Mouse (Mus musculus): Measurements from ENCODE around the gene Myrf.

Gene Myrf

DNA sequence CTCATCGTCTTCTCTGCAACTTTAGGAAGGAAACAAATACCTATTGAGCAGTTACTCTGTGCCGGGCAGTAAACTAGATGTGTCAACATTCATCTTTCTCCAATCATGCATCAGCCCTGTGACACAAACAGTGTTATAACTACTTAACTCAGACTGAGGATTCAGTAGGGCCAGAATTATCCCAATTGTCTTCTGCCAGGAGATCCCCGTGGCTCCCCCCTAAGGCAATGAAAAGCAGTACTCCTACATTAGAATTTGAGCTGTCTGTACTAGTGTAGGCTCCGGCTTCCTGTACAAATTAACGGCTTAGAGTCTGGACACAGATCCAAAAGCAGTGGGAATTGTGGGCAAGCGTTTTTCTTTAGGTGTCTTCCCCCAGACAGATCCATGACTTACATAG lies 35.5 kb downstream of the Myrf start:
- DNase-seq (ENCODE audit: low read depth) = no peak

DNA sequence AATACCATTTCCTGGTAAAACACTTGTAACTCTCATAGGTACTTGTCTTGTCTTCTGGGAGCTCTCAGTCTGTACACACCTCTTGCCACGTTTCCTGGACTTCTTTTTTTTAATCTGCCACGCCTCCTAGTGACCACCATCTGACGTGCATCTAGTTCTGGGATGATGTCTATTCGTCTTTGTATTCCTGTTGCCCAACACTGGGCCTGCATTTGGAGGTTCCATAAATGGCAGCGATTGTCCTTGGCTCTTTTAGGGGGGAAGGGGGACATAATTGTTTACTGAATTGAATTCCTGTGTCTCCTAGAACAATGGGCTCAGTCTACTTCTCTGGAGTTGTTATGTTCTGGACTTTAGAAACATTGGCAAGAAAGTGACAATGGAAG lies 35.9 kb downstream of the Myrf start:
- DNase-seq (ENCODE audit: low read depth) = peak; percentile 87

DNA sequence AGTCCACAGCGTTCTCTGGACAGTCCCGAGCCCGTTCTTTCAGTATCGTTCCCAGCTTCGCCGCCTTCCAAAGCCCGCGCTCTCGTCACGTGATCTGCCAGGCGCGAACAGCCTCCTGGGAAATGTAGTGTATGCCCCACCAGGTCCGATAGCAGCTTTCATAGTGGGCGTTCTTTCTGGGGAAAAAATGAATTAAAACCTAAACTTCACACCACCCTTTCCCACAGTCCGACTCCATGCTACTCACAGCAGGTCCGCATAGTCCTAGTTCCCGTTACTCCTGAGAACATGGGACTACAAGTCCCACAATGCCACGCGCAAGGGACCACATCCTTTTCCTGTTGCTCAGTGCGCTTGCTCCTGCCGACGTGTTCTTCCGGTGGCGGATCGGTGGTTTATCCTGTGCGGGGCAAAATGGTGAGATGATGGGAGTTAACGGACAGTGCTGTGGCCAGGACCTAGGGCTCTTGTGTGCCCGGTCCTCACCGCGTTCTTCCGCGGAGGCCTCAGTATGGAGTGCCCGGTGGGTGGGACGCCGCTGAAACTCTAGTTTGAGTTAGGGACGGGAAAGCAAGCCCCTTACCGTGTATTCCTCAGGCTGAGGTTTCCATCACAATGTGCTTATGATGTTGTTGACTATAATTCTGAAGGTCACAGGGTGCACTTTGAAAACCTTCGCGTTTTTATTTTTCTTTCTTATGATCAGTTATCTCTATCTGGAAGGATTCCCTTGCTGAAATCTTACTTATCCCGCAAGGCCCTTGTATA lies 36.5 kb downstream of the Myrf start, which contains the start of the genes Tmem258 and Fen1:
Tmem258 (plus strand) TSS at position 167 of the 768 bp plus-strand sequence.
Fen1 (minus strand) TSS at position 322 of the 768 bp plus-strand sequence.
- DNase-seq (ENCODE audit: low read depth) = peak; percentile 96

DNA sequence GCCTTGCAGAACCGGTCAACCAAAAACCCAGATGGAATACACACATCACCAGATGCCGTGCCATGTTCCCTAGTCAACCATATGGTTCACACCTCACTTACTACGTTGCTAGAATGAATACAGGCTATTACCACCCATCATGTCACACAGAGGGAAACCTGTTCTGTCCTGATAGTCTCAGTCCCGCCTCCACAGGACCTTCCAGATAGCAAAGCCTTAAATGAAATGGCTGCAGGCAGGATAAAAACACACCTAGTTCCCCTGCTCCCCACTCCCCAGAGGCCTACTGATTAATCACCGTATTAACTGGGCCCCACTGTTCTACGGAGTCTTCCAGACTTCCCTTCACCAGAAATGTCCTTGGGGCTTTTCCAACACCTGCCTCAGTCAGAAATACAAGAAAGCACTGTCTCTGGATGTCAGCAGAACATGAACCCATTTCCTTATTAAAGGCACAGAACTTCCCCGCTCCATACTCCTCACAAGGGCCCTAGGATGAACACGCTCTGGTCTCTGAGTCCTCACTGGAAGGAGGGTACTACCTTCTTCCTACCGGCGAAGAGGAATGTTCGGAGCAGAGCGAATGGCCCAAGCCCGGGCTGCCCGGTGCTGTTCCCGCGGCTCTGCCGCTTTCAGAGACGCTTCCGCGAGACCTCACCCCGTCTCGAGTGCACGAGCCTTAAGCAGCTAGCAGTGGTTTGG lies 37.3 kb downstream of the Myrf start:
- no peak for DNase-seq (ENCODE audit: low read depth)

DNA sequence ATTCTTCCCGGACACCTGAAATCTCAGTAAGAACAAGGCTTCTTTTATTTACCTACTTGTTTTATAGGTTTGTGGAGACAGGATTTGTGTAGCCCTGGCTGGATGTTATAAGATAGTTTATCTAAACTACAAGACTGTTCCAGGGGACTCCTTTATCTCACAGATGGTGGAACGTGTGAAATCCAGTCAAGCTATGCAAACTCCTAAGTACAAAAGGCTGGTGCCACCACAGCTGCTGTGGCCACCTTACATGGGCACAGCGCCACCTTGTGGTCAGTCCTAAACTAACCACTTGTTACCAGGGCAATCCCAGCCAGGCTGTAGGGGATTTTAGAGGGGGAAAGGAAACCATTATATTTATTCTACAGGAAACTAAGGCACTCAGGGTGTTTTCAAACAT lies 41.8 kb downstream of the Myrf start:
- peak; percentile 87 for DNase-seq (ENCODE audit: low read depth)

DNA sequence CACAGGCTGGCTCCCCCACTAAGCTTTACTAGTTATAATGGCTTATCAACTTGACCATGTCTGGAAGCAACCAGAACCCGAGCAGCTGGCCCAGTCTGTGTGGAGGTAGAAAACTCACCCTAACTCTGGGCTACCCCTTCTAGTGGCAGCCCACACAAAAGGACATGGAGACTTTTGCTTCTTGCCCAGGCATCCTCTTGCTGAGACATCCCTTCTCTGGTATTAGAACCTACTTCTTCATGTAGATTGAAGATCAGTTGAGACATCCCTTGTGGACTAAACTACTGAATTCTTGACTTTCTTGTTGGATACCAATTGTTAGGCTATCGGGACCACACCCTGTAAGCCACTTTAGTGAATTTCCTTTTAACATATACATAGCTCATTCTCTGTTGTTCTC lies 42.3 kb downstream of the Myrf start:
- DNase-seq (ENCODE audit: low read depth) = no peak

DNA sequence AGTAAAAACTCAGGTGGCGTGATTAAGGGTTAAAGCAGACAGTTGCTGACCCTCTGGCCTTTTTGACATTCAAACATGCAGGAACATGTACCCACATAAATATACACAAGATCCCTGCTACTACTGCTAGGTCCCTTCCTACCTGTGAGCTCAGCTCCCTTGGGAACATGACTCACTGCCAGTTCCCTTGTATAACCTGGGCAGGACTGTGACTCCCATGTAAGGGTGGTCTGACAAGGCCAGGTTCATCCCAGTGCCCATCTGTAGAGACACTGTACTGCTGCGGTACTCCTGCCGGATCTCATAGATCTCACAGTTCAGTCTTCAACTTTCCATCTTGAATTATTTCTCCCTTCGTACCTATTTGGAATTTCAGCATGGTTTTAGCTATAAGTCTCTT lies 43.4 kb downstream of the Myrf start:
- DNase-seq (ENCODE audit: low read depth) = no peak

DNA sequence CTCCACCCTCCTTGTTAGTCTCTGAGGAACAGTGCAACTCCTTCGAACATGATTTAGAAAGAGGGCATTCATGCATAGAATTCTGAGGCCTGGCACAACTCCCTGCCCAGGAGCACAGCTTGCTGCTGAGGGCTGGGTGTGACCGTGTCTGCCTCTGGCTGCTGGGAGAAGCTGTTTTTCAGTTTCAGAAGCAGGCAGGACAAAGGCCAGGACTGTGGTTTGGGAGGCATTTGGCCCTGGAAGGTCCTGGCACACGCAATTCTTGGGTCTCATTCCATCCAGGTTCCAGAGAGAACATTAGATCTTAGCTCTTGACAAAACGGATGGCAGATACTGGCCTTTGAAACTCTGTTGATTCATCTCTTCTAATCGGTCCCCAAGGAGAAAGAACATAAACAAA lies 45.3 kb downstream of the Myrf start:
- no peak for DNase-seq (ENCODE audit: low read depth)

DNA sequence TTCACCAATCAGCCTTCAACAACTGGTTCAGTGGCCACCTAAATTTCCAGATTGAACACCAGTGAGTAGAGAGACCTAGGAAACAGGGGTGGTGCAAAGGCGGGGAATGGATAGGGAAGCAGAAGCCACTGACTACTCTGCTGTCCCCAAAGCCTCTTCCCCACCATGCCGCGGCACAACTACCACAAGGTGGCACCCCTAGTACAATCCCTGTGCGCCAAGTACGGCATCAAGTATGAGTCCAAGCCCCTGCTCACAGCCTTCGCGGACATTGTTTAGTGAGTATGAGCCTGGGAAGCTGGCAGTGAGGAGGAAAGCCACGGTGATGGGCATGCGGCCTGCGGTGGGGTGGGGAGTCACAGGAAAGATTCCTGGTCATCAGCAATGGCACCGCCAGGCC lies 46.2 kb downstream of the Myrf start:
- DNase-seq (ENCODE audit: low read depth) = no peak

DNA sequence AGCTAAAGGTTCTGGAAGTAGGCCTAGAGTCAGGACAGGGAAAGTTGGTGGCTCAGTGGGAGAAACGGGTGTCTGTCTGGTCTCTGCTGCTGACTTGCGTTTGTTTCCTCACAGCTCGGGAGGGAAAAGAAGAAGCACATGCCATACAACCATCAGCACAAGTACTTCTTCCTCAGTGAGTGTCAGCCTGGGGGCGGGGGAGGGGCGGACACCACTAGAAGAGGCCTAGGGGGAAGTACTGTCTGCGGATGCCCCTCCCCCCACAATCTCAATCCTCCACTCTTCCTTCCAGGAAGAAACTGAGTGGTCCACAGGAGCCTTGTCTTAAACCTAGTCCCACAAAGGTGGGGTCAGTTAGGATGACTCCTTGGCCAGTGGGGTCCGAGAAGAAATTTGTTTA lies 49.2 kb downstream of the Myrf start:
- peak; percentile 28 for DNase-seq (ENCODE audit: low read depth)

DNA sequence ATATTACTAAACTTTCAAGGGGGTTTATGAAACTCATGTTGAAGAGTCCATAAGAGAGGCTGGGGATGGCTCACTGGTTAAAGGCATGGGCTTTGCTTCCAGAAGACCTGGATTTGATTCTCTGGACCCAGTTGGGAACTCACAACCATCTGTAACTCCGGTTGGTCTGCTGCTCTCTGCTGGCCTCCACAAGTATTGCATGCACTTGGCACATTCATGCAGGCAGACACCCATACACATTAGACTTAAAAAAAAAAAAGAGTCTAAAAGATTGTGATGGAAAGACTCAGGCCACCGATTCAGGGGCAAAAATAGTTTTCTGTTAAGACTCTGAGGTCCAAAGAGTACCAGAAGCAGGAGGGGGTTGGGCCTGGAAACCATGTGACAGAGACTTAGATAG lies 49.8 kb downstream of the Myrf start:
- DNase-seq (ENCODE audit: low read depth) = peak; percentile 80

DNA sequence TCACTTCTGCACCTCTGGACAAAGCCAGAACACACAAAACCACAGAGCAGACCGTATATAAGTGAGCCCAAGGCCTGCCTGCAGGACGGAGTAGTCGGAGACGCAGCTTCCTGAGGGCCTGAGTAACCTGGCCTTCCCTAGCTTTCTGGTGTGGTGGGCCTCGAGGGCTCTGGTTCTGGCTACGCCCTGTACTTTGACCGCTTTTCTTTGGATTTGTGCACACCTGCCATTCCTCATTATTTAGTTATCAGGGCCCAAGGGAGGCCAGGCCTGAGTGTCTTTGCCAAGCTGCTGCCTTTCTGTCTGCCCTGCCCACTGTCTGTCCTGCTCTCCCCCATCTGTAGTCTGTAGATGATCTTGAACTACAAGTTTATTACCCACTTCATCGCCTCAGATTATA lies 50.6 kb downstream of the Myrf start:
- DNase-seq (ENCODE audit: low read depth) = no peak

DNA sequence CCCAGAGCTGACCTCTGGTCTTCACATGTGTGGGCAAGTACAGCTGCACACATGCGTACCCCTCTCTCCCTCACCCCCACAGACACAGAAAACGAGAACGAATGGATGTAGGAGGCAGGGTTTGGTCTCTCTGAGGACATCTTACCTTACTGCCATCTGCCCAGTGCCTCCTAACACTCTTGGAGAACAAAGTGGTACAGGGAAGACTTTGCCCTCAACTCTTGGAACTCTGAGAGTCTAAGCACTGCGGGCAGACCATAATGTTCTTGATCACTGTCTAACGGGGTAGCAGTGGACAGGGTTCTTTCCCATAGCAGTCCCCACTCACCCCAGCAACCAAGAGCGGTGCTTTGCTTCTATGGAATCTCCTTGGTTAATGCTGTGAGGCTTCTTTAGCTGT lies 51.5 kb downstream of the Myrf start:
- DNase-seq (ENCODE audit: low read depth) = no peak

DNA sequence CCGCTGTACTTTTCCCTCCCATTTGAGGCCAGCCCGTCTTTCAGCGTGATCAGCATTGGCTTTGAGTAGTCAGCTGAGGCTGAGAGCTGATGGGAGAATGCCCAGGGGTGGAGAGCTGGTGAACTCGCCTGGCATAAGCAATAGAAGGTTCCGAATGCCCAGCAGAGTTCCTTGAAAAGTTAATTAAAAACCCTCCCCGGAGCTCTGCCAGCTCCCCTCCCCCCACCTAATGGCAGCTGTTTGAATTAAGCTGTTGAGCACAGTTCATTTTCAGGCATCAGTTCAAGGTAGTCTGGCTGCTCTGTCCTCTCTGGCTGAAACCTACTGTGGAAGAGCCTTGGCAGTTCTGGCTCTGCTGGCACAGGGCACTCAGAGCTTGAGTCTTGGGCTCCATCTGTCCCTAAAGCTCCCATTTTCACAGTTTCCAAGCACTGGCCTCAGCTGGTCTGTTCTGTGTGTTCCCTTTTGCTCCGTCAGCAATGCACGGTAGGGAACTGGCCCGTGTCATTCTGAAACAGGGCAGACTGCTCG lies 52.2 kb downstream of the Myrf start:
- DNase-seq (ENCODE audit: low read depth) = no peak

DNA sequence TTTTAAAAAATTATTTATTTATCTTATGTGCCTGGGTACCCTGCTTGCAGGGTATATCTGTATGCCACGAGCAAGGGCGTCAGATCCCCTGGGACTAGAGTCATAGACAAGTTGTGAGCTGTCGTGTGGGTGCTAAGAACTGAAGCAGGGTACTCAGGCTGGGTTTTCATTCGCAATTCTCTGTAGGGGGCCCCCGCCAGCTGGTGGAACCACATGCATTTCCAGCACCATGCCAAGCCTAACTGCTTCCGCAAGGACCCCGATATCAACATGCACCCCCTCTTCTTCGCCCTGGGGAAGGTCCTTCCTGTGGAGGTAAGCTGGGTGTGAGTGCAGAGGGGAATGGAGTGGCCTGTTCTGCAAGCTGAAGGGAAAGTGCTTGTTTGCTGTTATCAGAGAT lies 54.0 kb downstream of the Myrf start:
- no peak for DNase-seq (ENCODE audit: low read depth)

DNA sequence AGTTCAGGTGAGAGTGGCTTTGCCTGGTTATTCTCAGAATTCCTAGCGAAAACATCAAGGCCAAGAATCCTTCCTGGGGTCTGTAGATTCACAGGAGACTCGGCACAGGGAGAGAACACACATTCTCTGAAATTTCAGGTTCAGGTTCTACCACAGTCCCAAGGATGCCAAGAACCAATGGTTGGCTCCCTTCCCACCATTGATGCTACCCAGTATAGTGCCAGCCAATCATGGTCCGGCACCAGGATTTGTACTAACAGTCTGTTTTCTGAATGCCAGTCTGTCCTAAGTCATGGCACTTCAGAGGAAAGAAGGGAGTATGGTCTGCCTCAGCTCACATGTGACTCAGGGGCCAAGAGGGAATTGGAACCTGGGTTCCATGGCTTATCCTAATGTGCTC lies 54.7 kb downstream of the Myrf start:
- DNase-seq (ENCODE audit: low read depth) = no peak

DNA sequence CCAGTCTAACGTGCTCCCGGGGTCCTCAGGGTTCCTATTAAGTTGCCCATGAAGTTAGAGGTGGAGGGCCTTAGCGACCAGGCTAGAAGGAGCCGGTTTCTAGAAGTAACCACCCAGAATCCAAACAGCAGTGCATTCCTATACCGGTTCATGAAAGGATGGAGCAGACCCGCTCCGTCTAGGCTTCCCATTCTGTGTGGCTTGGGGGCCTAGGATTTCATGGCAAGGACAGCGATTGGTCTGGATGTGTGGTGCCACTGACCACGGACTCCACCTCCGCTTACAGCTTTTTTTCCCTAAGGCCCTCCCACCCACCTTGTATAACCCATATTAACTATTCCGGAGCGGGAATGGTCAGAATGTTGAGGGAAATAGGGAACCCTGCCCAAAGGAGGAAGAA lies 56.5 kb downstream of the Myrf start:
- DNase-seq (ENCODE audit: low read depth) = no peak

DNA sequence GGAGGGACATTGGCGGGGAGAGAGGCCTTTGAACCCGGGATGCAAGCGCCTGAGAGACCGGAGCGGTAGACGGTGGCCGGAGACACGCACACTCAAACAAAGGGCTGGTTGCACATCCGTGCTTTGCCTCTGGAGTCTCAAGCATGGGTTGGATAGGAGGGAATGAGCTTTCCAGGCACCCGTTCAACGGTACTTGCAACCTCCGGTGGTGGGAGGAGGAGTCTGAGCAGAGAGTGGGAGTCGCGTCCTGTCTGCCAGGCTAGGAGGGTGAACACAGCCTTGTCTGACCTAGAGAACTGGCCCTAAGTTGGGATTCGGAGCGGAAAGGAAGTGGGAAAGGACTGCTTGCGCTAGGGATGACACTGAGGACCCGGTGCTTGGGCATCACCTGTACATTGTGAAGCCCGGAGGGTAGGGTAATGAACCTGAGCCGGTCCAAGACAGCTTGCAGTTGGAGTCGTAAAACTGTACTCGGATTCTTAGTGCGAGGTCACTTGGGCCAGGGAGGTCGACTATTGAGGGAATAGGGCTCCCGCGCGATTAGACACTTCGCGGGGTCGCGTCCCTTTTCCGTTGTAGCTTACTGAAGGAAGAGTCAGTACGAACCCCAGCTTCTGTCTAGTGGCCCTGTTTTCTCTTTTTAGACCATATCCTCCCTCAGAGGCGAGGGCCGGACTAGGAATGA lies 57.1 kb downstream of the Myrf start:
- peak; percentile 61 for DNase-seq (ENCODE audit: low read depth)

DNA sequence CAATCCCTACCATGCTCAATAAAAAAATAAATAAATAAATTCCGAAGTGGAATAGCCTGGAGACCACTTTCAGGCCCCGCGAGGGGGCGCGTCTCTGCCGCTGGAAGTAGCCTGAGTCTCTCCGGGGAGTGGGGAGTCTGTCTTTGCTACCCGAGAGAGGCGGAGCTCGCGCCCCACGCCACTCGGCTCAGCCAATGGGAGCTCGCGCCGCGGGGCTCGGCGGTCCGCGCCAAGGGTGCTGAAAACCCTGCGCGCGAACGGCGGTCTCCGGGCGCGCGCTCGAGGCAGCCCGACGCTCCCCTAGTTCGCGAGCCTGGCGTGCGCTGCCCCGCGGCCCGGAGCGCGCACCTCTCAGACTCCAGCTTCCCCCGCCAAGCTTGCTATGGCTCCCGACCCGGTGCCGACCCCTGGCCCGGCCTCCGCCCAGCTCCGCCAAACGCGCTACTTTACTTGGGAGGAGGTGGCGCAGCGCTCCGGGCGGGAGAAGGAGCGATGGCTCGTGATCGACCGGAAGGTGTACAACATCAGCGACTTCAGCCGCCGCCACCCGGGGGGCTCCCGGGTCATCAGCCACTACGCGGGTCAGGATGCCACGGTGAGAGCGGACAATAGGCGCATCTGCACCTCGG lies 57.8 kb downstream of the Myrf start, which contains the start of gene Fads1:
Fads1 (plus strand) TSS at position 219 of the 629 bp plus-strand sequence.
- DNase-seq (ENCODE audit: low read depth) = peak; percentile 89

DNA sequence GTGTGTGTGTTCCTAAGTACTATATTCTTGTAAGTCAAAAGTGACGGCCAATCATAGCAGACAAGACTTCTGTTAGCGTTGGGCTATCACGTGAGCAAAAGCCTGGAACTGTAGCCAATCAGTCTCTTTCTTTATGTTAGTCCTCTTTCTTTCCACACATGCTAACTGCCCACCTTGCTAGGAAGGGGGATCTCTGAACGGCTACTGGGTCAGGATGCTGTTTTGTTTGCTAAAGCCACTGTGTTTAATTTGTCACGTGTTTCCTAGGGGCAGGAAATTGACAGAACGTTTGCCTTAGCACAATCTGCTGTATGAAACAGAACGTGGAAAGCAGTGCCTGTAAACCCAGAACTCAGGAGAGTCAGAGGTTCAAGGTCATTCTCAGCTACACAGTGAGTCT lies 58.4 kb downstream of the Myrf start:
- DNase-seq (ENCODE audit: low read depth) = no peak

DNA sequence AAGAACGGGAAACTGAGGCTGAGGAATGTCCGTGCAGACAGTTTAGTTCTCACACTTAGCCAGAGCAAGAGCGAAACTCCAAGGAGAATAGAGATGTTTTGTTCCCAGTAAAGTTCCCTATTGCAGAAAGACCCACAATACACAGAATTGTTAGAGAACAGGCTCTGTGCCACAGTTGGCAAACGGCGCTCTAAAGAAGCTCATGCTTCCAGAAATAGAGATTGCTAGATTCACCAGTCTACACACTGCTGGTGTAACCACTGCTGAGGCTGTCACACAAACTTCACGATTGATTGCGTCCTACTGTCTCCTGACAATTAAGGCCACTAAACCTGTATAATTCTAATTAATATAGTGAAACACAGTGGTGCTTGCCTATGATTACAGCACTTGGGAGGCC lies 59.3 kb downstream of the Myrf start:
- DNase-seq (ENCODE audit: low read depth) = no peak

DNA sequence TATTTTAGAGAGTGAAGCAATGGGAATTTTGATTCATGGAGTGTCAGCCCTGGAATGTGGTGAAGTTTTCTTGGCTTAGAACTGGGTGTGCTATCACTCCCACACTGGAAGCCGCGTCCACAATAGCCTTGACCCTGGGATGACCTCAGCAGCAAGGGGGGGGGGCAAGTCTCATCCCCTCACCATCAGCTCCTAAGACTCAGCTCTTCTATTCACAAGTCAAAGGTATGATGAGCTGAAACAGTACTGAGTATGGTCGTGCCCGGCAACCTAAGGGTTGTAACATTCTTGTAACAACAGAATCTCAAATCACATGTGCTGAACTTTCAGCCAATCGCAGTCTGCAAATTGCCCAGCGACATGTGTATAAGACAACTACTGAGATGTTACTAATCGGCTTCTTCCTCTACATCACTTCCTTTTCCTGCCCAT lies 63.6 kb downstream of the Myrf start:
- DNase-seq (ENCODE audit: low read depth) = no peak
